Mouse (Mus musculus) stomach, embryonic 15.5 days (tissue): ENCODE measurements around the gene Alyref. TPM values are rescaled to one million over a fixed set of nuclear protein-coding genes. Genes with fewer than 3 reads are reported as not detected.
A peak's percentile ranks its signal among the peaks of the same experiment; 100 is the strongest.

Source experiments
- ATAC-seq: fragments of 200-750 bp; cut with Nextera tagmentation; 2 replicates; pipeline ENCODE4 v1.8.0; 2017; ENCODE audit warnings: low read depth, moderate number of reproducible peaks, moderate TSS enrichment; ENCODE audit not compliant: insufficient read depth, low FRiP score
- H3K27ac ChIP-seq: fragments of 300-500 bp; sonication (generic); 2 replicates; pipeline ENCODE4 v1.5.1; 2015; ENCODE audit warnings: mild to moderate bottlenecking, inconsistent platforms
- H3K27me3 ChIP-seq: fragments of 300-500 bp; sonication (generic); replicated peaks from 2 replicates; pipeline ENCODE4 v1.6.1; 2015; ENCODE audit warnings: inconsistent platforms
- H3K36me3 ChIP-seq: fragments of 300-500 bp; sonication (generic); 2 replicates; pipeline ENCODE4 v1.6.1; 2015; ENCODE audit warnings: inconsistent platforms
- H3K4me1 ChIP-seq: fragments of 300-500 bp; sonication (generic); 2 replicates; pipeline ENCODE4 v1.6.1; 2015; ENCODE audit warnings: inconsistent platforms
- H3K4me2 ChIP-seq: fragments of 300-500 bp; sonication (generic); 2 replicates; pipeline ENCODE4 v1.6.1; 2015; ENCODE audit warnings: mild to moderate bottlenecking, inconsistent platforms
- H3K4me3 ChIP-seq: fragments of 300-500 bp; sonication (generic); replicated peaks from 2 replicates; pipeline ENCODE4 v1.5.1; 2015; ENCODE audit warnings: inconsistent platforms
- H3K9ac ChIP-seq: fragments of 300-500 bp; sonication (generic); 2 replicates; pipeline ENCODE4 v1.6.1; 2015; ENCODE audit warnings: inconsistent platforms
- H3K9me3 ChIP-seq: fragments of 300-500 bp; sonication (generic); 2 replicates; pipeline ENCODE4 v1.6.1; 2016; ENCODE audit warnings: inconsistent platforms
- WGBS: fragments of 180-500 bp; shearing (Covaris S2); methylation state at CpG from one replicate; pipeline ENCODE4 v1.1.7; 2015; 5-methylcytosine and 5-hydroxymethylcytosine counted together
- polyA plus RNA-seq: library from polyadenylated mRNA; unstranded; fragments of >200 nt; fragmentation: Nextera tagmentation; extraction: Ambion mirVana; gene quantifications from 2 replicates; pipeline ENCODE4 v1.2.1, GENCODE M21; 2015

Alyref gene
- polyA plus RNA-seq, 1 experiment from 2014 or later = 420 TPM

GRCm38 (mm10) chr11:120610477-120611046, 12.4 kb upstream of the Alyref start:
- Histone ChIP-seq H3K9ac (no peak overlapping the region), H3K27ac (no peak overlapping the region), H3K9me3 (no peaks in the 10 kb centered on the region), H3K36me3 (peaks cover 45% of the 10 kb centered on the region), H3K4me3 (no peak overlapping the region), H3K4me1 (peaks cover 22% of the 10 kb centered on the region), H3K27me3 (no peaks in the 10 kb centered on the region), H3K4me2 (no peak overlapping the region)
- ATAC-seq = no peak
- 93% methylated on average over 9 of the region's 9 CpGs for WGBS

GRCm38 (mm10) chr11:120609250-120609649, 11.1 kb upstream of the Alyref start:
- Histone ChIP-seq H3K4me2 (peak overlapping the region; percentile 71), H3K9me3 (no peaks in the 10 kb centered on the region), H3K36me3 (peaks cover 46% of the 10 kb centered on the region), H3K27ac (no peak overlapping the region), H3K4me1 (peaks cover 18% of the 10 kb centered on the region), H3K4me3 (no peak overlapping the region), H3K9ac (no peak overlapping the region), H3K27me3 (no peaks in the 10 kb centered on the region)
- ATAC-seq = peak; percentile 71
- WGBS = 36% methylated on average over 8 of the region's 8 CpGs

DNA sequence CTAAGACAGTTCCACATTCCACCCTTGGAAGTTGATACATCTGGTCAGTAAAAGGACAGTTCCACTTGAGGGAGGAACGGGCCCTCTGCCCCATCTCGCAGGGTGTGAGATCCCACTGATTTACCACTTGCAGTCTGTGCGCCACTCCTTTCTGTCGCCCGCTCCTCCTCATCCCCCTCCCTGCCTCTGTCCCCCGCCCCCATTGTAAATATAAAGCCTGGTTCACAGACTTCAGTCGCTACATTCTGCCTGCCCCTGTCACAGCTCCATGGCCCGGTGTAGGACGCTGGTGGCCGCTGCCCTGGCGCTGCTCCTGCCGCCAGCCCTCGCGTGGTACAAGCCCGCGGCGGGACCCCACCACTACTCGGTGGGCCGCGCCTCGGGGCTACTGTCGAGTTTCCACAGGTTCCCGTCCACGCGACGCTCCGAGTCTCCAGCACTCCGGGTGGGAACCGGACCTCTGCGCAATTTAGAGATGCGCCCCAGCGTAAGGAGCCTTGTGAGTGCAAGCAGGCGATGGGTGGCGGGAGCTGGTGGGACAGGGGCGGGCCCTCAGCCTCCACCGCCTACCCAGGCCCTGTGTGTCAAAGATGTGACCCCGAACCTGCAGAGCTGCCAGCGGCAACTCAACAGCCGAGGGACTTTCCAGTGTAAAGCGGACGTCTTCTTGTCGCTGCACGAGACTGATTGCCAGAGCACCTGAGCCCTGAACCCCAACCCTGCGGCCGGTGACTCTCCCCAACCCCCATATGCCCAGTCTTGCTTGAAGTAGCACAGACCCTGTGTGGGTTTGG, 10.3 kb upstream of the Alyref start, which contains the start of gene Npb:
Gene Npb (plus strand): TSS at position 237 of the 794 bp plus-strand sequence.
- H3K27me3 ChIP-seq = no peaks in the 10 kb centered on the region
- 7% methylated on average over 45 of the region's 45 CpGs for WGBS
- peaks cover 18% of the 10 kb centered on the region for H3K4me1 ChIP-seq
- H3K9ac ChIP-seq = peak within 1 kb of the TSS; percentile 39; the same call in 1 of the 2 replicates
- H3K27ac ChIP-seq = peak within 1 kb of the TSS; percentile 26; the same call in 1 of the 2 replicates
- peak within 1 kb of the TSS; percentile 36 for H3K4me3 ChIP-seq
- H3K4me2 ChIP-seq = peak within 1 kb of the TSS; percentile 71
- H3K36me3 ChIP-seq = peaks cover 43% of the 10 kb centered on the region
- 0 out of 2 replicates have a peak, but pooled peaks have one; percentile 20 for ATAC-seq
- no peaks in the 10 kb centered on the region for H3K9me3 ChIP-seq

DNA sequence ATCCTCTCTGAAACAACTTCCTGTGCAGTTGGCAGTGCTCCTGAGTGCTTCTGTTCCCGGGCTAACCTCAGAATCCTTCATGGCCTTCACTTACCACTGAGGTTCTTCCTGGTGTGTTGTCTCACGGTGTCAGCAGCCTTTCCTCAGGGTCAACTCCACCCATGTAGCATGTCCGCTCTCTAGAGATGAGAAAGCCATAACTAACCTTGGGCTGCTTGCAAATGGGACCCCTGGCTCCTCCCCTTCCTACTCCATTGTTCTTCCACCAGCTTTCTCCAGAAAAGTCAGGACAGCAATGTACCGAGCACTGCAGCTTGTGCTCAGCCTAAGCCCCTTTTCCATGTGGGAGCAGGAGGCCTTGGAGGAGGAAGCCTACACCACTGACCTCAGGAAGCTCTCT, 8.6 kb upstream of the Alyref start:
- Histone ChIP-seq H3K9ac (no peak overlapping the region), H3K27ac (no peak overlapping the region), H3K27me3 (no peaks in the 10 kb centered on the region), H3K36me3 (peaks cover 38% of the 10 kb centered on the region), H3K9me3 (no peaks in the 10 kb centered on the region), H3K4me2 (no peak overlapping the region), H3K4me3 (no peak overlapping the region), H3K4me1 (peaks cover 18% of the 10 kb centered on the region)
- 73% methylated on average over 4 of the region's 4 CpGs for WGBS
- ATAC-seq = no peak

GRCm38 (mm10) chr11:120605667-120606066, 7.5 kb upstream of the Alyref start:
- H3K36me3 ChIP-seq = peaks cover 35% of the 10 kb centered on the region
- ATAC-seq = no peak

DNA sequence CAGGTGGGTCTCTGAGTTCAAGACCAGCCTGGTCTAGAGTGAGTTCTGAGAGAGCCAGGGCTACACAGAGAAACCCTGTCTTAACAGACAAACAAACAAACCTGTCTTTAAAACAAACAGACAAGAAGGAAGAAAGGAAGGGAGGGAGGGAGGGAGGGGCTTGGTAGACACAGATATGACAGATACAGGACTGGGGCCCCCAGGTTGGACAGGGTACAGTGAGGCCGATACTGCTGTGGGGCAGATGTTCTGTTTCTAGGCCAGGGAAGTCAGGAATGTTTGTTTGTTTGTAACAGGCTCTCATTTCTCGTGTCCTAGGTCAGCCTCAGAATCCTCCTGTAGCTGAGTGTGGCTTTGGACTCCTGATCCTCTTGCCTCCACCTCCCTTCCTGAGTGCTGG, 5.4 kb upstream of the Alyref start:
- Histone ChIP-seq H3K4me1 (peaks cover 15% of the 10 kb centered on the region), H3K9ac (no peak overlapping the region), H3K36me3 (peaks cover 37% of the 10 kb centered on the region), H3K4me3 (no peak overlapping the region), H3K4me2 (no peak overlapping the region), H3K27ac (no peak overlapping the region), H3K27me3 (no peaks in the 10 kb centered on the region), H3K9me3 (no peaks in the 10 kb centered on the region)
- ATAC-seq = no peak
- 69% methylated on average over 2 of the region's 2 CpGs for WGBS

More at GRCm38 (mm10) chr11:120605667-120606066, 7.5 kb upstream of the Alyref start:
- H3K9ac ChIP-seq = no peak overlapping the region
- H3K4me1 ChIP-seq = peaks cover 18% of the 10 kb centered on the region
- H3K4me3 ChIP-seq = no peak overlapping the region
- no peaks in the 10 kb centered on the region for H3K27me3 ChIP-seq
- no peaks in the 10 kb centered on the region for H3K9me3 ChIP-seq
- H3K27ac ChIP-seq = no peak overlapping the region
- H3K4me2 ChIP-seq = no peak overlapping the region
- 87% methylated on average over 7 of the region's 7 CpGs for WGBS

- H3K4me3 ChIP-seq = no peak overlapping the region
- no peak for ATAC-seq
- peaks cover 36% of the 10 kb centered on the region for H3K36me3 ChIP-seq
- H3K4me1 ChIP-seq = peaks cover 12% of the 10 kb centered on the region
- WGBS = 92% methylated on average over 3 of the region's 3 CpGs
- no peak overlapping the region for H3K4me2 ChIP-seq
- no peaks in the 10 kb centered on the region for H3K9me3 ChIP-seq
- no peak overlapping the region for H3K9ac ChIP-seq
- no peaks in the 10 kb centered on the region for H3K27me3 ChIP-seq
- no peak overlapping the region for H3K27ac ChIP-seq
These were observed 2.6 kb upstream of the Alyref start for GRCm38 (mm10) chr11:120600716-120601115.

DNA sequence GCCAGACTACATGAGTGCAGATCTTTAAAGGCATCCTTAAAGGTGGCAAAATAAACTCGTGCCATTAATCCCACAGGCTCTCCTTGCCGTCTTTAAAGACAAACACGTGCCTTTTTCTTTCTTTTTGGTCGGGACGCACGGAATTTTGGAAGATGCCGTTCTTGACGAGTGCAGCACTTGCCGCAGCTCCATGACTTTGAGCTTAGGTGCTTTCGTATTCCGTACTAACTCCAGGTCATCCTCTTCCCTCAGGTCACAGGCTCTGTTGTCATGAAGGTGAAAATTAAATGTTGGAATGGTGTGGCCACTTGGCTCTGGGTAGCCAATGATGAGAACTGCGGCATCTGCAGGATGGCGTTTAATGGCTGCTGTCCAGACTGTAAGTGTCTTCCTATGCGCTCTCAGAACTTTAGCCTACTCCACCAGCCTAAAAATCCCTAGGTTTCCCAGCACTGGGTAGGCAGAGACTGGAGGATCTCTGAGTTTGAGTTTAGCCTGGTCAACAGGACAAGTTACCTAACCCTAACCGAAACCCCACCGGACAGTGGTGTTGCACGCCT, 905 bp upstream of the Alyref start:
- H3K9ac ChIP-seq = peak overlapping the region; percentile 45
- H3K27ac ChIP-seq = peak overlapping the region; percentile 88
- peak overlapping the region; percentile 95 for H3K4me3 ChIP-seq
- WGBS = 41% methylated on average over 17 of the region's 17 CpGs
- H3K36me3 ChIP-seq = peaks cover 37% of the 10 kb centered on the region
- peak overlapping the region; percentile 81 for H3K4me2 ChIP-seq
- ATAC-seq = no peak
- H3K4me1 ChIP-seq = peaks cover 12% of the 10 kb centered on the region
- H3K27me3 ChIP-seq = no peaks in the 10 kb centered on the region
- no peaks in the 10 kb centered on the region for H3K9me3 ChIP-seq

DNA sequence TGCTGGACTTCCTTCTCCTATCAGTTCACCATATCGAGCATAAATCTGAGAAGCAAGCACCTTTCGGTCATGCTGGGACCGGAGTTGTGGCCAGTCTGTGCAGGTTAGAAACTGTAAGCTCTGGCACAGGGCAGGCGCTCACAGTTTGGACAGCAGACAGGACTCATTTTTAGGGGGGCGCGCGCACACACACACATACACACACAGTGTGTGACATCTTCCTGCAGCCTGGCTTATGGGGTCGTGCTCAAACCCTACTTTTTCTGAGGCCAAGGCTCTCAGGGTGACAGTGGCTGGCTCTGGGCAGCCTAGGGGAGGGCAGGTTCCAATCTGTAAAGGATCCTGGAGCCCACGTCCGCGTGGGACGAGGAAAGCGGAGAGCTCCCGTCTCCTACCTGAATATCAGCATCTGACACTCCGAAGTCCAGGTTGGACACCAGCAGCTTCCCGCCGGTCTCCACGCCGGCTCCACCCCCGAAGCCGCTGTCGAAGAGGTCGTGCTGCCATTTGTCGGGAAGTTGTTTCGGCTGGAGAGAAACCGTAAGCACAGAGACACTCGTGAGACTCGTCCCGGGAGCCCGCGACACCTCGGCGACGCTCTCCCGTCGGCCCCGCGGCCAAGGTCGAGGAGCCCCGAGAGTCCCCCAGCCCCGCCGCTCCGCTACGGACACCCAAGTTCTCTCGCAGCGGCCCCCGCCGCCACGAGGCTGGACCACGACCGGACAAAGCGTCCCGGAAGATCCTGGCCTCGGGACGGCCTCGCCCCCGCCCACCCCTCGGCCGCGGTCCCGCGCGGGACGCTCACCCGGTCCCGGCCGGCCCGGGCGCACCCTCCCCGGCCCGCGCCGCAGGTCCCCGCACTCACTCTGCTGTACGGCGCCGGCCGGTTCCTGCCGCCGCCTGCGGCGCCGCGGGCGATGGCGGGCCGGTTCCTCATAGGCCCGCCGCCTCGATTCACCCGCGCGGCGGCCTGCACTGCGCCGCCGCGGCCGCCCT, 627 bp downstream of the Alyref start:
- Histone ChIP-seq H3K9ac (peak overlapping the region; percentile 99), H3K27ac (peak overlapping the region; percentile 91), H3K4me2 (peak overlapping the region; percentile 78), H3K4me3 (peak overlapping the region; percentile 95), H3K4me1 (peaks cover 12% of the 10 kb centered on the region), H3K27me3 (no peaks in the 10 kb centered on the region), H3K36me3 (peaks cover 43% of the 10 kb centered on the region), H3K9me3 (no peaks in the 10 kb centered on the region)
- WGBS = 3% methylated on average over 87 of the region's 99 CpGs
- peak; percentile 25 for ATAC-seq

GRCm38 (mm10) chr11:120588531-120588930, 9.6 kb downstream of the Alyref start:
- 87% methylated on average over 6 of the region's 6 CpGs for WGBS
- no peak overlapping the region for H3K27ac ChIP-seq
- no peaks in the 10 kb centered on the region for H3K4me1 ChIP-seq
- H3K4me3 ChIP-seq = no peak overlapping the region
- H3K36me3 ChIP-seq = peaks cover 54% of the 10 kb centered on the region
- H3K9me3 ChIP-seq = no peaks in the 10 kb centered on the region
- no peak overlapping the region for H3K9ac ChIP-seq
- no peak overlapping the region for H3K4me2 ChIP-seq
- no peaks in the 10 kb centered on the region for H3K27me3 ChIP-seq
- no peak for ATAC-seq

DNA sequence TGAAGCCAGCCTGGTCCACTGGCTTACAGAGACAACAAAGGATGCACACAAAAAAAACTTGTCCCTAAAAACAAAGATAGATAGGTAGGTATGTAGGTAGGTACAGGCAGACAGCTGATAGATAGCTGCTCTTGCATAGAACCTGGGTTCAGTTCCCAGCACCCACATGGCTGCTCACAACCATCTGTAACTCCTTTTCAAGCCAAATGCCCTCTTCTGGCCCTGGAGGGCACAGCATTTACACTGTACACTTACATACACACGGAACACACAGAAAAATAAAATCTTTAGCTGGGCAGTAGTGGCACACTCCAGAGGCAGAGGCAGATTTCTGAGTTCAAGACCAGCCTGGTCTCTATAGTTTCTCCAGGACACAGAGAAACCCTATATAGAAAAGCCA, 14.2 kb downstream of the Alyref start:
- 80% methylated on average over 1 of the region's 1 CpGs for WGBS
- Histone ChIP-seq H3K36me3 (peaks cover 35% of the 10 kb centered on the region), H3K4me3 (no peak overlapping the region), H3K9ac (no peak overlapping the region), H3K27ac (no peak overlapping the region), H3K9me3 (no peaks in the 10 kb centered on the region), H3K27me3 (no peaks in the 10 kb centered on the region), H3K4me1 (peaks cover 22% of the 10 kb centered on the region), H3K4me2 (no peak overlapping the region)
- ATAC-seq = no peak
